Mouse (Mus musculus) spleen, postnatal 10 days (tissue): ENCODE measurements around the gene Slc25a26.
"Not testable (repeated sequence)": the region's sequence is repeated elsewhere in the genome, so short reads cannot be mapped to it uniquely, and the experiment has no call there.

Experiments used
- DNase-seq, 2 experiments: peaks; one replicate each; pipeline ENCODE4 v3.0.0; 2021 to 2022; ENCODE audit warnings: low spot score in 2 of 2

The Slc25a26 gene

DNA sequence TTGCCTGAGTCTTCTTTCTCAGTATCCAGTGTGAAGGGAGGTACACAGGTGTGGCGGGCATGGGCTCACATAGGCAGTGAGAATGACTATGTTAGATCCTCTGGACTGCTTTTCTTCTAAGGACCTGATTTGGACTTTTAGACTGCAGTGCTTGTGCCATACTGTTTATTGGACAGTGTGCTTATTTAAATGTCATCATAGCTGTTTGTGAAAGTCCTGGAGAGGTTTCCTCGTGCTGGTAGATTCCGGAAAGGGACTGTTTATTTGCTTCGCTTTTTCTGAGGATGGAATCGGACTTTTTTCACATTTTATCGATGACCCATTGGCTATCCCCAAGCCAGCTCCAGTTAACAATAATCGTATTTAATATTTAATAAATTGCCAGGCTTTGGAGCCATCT is 50.7 kb downstream of the Slc25a26 start:
- DNase-seq: no peak

DNA sequence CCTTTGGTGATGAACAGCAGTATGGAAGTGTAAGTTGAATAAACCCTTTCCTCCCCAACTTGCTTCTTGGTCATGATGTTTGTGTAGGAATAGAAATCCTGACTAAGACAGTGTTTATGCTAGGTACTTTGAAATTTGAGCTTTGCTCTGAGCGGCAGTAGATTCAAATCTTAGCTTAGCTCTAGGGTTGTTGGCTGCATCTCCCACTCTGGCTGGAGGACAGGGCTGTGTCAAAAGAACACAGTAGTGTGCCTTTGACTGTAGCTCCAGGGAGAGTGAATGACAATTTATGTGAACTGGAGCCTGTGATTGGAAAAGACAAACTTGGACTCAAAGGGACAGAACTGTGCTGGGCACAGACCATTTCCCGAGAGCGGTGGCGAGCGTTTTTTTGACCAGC is 53.0 kb downstream of the Slc25a26 start:
- no peak for DNase-seq

DNA sequence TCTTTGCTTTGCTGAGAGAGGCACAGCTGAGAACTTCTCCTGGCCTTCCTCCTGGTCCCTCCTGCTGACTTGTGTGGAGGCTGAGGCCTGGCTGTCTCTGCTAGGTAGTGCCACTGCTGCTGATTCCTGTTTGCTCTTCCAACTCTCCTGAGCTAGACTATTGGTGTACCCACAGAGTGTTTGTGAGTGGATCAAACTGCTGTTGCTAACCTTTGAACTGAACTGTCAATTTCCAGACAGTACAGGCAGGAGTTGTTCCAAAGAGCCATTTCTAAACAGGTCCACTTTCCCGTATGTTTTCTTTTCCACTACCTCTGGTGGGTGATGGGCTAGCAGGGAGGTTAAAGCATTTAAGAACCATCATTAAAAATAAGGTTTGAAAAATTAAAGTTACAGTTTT is 58.5 kb downstream of the Slc25a26 start:
- not testable (repeated sequence) for DNase-seq

DNA sequence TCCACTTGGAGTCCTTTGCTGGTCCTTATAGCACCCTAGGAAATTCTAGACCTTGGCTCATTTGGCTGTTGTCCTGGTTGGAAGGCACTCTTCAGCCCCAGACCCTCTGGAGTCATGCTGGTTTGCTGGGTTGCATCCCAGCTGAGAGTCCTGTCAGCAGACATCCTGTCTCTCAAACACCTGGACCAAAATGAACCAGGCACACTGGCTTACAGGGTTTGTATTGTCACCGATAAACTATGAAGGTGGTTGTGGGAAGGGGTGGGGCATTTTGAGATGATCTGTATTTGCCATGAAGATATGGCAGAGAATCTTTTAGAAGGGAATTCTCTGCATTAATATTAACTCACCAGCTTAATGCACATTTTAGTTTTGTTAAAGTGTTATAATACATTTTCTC is 60.8 kb downstream of the Slc25a26 start:
- no peak for DNase-seq

- no peak for DNase-seq
These were observed 61.2 kb downstream of the Slc25a26 start for GRCm38 (mm10) chr6:94561346-94561745.

DNA sequence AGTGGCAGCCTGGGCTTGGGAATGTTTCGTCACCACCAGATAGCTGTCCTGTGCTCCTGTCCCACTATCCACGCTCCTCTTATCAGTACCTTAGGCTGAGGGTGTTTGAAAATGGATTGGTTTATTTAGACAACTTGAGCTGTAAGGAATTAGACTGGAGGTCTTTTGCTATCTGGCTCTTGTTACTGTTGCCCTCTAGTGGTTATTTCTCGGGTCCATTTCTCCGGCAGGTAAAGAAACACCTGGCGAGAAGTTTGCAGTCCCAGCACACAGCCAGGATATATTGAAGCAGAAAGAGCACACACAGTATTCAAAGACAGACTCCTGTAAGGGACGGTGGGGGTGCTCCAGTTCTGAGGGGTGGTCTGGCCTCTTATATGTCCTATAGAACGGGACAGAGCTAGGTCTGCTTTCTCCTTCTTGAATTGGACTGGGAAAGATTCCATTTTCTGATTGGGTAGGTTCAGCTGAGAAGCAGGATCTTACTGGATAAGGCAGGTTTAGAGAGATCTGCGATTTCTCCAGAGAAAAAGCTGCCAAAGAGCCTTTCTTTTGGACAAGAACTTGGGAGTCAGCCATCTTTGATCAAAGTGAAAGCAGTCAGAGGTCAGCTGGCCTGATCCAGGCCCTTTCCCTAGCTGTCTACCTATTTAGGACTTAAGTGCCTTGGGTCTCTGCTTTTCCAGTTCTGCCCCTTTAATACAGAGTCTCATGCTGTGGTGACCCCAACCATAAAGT is 63.2 kb downstream of the Slc25a26 start:
- DNase-seq: no peak

DNA sequence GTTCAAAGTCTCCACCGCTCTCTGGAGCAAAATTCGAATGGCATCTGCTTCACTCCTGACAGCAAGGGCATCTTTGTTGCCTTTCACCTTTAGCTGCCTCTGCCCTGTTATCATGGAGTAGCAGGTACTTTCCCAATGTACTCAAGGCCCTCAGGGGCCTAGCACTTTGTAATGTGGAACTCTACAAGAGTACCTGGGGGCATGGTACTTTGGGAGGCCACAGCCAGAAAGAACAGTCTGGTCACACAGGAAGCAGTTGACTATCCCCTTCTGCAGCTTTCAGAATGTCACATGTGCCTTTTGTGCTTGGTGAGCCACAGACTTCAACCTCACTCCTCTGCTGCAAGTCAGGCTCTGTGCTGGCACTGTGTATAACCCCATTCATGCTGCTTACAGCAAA is 65.6 kb downstream of the Slc25a26 start:
- DNase-seq: no peak

- DNase-seq: no peak
These were observed 67.9 kb downstream of the Slc25a26 start for GRCm38 (mm10) chr6:94568040-94568439.

DNA sequence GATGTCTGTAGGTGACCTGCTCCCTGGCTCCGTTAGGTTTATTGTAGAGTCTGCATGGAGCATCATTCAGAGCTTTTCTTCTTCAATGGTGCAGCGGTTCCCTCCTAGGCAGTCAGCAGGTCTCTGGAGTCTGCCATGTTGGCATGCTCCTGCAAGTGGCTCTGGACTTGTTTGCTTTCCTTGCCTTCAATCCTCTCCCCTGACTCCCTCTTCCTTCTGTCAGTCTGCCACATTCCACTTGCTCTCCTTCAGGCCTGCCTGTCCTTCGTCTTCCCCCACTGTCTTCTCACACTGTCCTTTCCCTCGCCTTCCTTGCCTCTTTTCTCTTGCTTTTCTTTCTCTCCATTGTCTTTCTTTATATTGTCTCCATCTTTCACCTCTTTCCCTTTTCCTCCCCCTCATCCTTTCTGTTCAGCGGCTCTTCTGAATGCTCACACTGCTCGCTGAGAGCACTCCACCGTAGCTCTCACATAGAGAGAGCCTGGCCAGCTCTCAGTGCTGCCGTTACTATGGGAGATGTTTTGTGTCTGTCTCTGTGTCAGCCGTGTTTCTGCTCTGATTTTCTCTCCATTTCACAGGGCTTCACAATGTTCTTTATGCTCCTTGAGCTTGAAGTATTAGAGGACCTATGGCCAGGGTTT is 75.5 kb downstream of the Slc25a26 start:
- DNase-seq: no peak

DNA sequence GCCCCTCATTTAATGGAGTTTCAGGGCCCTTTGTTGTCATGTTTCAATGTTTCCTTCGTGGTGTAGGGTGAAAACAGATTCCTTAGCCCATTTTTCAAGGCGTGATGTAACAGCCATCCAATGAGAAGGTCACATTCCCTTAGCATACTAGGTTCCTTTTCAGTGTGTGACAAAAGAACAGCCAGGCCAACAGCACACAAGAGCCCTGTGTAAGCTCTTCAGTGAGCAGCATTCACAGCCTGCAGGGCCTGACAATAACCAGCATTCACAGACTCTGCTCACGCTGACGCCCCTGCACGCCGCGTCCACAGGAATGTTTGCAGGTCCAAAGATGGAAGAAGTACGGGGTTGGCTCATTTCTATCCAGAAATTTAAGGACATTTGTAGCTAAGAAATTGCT is 77.9 kb downstream of the Slc25a26 start:
- DNase-seq: no peak

- DNase-seq: no peak
These were observed 81.9 kb downstream of the Slc25a26 start for GRCm38 (mm10) chr6:94582055-94582454.

GRCm38 (mm10) chr6:94584147-94584695 is 84.1 kb downstream of the Slc25a26 start:
- no peak for DNase-seq

- no peak for DNase-seq
These were observed 84.8 kb downstream of the Slc25a26 start for GRCm38 (mm10) chr6:94584976-94585375.

DNA sequence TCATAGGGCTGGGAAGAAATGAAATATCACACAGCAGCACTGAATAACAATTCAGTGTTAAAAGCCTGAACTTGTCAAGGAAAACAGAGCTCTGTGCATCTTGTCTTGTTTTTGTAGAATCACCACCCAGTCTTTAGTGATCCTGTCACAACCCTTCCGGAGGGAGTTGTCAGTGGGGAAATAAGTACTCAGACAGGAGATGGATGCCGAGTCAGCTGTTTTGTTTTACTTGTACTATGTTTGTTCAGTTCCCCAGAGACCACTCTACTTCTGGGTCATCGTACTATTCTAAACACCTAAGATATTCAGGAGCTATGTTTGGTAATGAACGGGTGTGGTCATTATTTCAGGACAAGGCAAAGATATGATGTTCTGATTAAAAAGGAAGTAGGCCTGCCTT is 88.2 kb downstream of the Slc25a26 start:
- no peak for DNase-seq

GRCm38 (mm10) chr6:94592243-94592642 is 92.1 kb downstream of the Slc25a26 start:
- peak in 1 of 2 experiments; percentile 6 for DNase-seq

GRCm38 (mm10) chr6:94592710-94593109 is 92.6 kb downstream of the Slc25a26 start:
- peak in 1 of 2 experiments; percentile 5 for DNase-seq

DNA sequence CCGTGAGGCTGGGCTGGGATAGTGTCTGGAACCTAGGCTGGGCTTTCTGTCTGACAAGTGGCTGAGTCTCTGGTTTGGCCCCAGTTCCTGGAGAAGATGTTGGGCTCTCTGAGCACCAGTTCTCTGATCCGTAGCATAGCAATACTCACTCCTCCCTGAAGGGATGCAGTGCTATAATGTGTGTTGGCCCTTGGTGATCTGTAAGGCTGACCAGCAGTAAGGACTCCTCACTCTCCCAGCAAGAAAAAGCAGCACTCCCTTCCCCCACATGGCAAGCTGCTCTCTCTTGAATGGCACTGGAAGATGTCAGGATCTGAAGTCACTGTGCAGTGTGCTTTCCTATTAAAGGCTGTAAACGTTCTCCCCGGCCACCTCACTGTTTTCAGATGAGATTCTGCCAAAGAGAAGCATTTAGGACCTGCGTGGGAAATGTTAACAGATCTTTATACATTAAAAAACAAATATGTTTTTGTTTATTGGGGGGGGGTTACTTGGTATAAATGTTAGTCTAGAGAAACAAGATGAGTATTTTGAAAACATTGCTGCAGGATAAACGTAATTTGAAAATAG is 94.0 kb downstream of the Slc25a26 start:
- DNase-seq: peak in 1 of 2 experiments; percentile 4

DNA sequence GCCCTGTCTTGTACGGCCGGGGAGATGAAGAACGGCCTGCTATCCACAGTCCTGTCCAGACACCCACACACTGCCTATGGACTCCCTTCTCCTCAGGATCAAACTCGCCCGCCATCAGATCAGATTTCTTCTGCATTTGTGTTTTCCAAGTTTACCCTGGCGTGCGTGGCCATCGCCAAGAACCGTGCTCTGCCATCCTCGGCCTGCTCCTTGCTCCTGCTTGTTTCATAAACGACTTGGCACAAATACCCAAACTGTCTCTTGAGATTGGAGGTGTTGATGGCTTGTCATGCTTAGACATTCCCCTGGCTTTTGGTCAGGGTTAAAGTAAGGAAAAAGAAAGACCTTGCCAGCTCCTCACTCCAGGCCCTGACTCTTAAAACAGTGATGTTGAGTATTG is 94.6 kb downstream of the Slc25a26 start:
- DNase-seq: peak in 1 of 2 experiments; percentile 7

DNA sequence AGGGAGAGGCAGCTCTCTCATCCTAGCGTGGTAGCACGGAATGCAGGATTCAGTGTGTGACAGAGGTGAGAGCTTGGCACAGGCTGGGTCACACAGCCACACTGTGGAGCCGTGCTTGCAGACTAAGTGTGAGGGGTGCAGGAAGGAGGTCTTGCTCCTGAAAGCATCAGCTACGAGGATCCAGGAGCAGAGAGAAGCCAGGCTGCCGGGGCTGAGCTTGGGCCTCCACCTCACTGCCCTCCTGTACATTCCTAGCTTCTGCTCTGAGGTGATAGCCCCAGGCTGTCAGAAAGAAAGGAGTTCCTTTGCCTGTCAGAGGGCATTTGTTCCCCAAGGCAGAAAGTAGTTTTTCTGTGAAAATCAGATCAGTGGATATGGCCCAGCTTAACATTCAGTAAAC is 95.1 kb downstream of the Slc25a26 start:
- DNase-seq: peak in 1 of 2 experiments; percentile 8

GRCm38 (mm10) chr6:94596051-94596760 is 96.1 kb downstream of the Slc25a26 start:
- peak in 1 of 2 experiments; percentile 10 for DNase-seq

DNA sequence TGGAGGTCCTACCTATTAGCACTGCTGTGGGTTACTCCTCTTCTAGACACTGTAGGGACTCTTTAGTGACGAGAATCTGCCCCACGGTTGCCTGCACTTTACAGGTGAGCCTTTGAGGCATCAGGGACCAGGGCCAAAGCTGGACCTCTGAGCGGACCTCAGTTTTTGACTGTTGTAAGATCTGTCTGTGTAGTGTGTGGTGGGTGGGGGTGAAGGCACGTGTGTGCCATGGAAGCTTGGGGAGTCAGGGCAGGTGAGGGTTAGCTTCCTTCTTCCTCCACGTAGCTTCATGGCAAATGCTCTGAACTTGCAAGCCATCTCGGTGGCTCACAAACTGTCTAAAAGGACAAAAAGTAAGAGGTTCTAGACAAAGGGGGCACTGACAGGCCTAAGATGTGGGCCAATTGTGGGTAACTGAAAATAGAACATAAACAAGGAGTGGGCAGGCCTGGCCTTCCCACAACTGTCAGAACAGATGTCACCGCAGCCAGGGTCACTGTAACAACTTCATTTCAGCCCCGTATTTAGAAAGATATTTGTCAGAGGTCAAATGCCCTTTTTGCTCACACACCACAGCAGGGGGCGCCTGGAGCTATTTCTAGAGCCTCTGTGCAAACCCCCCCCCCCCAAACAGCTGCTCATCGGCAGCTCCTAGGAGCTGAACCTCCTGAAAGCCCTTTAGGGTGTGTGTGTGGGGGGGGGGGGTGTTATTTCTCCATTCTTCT is 96.8 kb downstream of the Slc25a26 start:
- DNase-seq: peak in 1 of 2 experiments; percentile 50
